Mouse (Mus musculus): ENCODE data around the gene Cd70. TPM values are rescaled to one million over a fixed set of nuclear protein-coding genes. Genes with fewer than 3 reads are reported as not detected.

The Cd70 gene
- polyA plus RNA-seq, 1 experiment = not detected

- Histone ChIP-seq H3K27ac (ENCODE audit: control insufficient read depth, insufficient read depth, low read depth, low read length, poor library complexity) (no peak overlapping the region), H3K4me1 (ENCODE audit: control insufficient read depth, insufficient read depth, low read length) (no peaks in the 10 kb centered on the region; the same call in none of the 2 replicates), H3K4me3 (replicated peaks; ENCODE audit: control insufficient read depth, low read depth, low read length) (no peak overlapping the region)
- 30% methylated on average over 3 of the region's 3 CpGs for WGBS
- no peak for TF ChIP-seq POLR2A (IDR thresholded peaks at IDR 0.05; ENCODE audit: borderline replicate concordance, control insufficient read depth, low read depth, low read length)
- no peak for TF ChIP-seq CTCF (IDR thresholded peaks at IDR 0.05; ENCODE audit: control insufficient read depth, insufficient read depth, low read length)
Observed at GRCm38 (mm10) chr17:57182871-57183270, 33.3 kb upstream of the Cd70 start.

GRCm38 (mm10) chr17:57180363-57180762 is 30.8 kb upstream of the Cd70 start:
- no peak overlapping the region for H3K4me3 ChIP-seq (replicated peaks; ENCODE audit: control insufficient read depth, low read depth, low read length)
- no peak overlapping the region for H3K27ac ChIP-seq (ENCODE audit: control insufficient read depth, insufficient read depth, low read depth, low read length, poor library complexity)
- peak; percentile 67 for TF ChIP-seq CTCF (IDR thresholded peaks at IDR 0.05; ENCODE audit: control insufficient read depth, insufficient read depth, low read length)
- no peak for TF ChIP-seq POLR2A (IDR thresholded peaks at IDR 0.05; ENCODE audit: borderline replicate concordance, control insufficient read depth, low read depth, low read length)
- no peaks in the 10 kb centered on the region; the same call in none of the 2 replicates for H3K4me1 ChIP-seq (ENCODE audit: control insufficient read depth, insufficient read depth, low read length)
- WGBS = 34% methylated on average over 8 of the region's 8 CpGs

GRCm38 (mm10) chr17:57173351-57173750 is 23.8 kb upstream of the Cd70 start:
- no peak overlapping the region for H3K4me3 ChIP-seq (replicated peaks; ENCODE audit: control insufficient read depth, low read depth, low read length)
- no peaks in the 10 kb centered on the region for H3K4me1 ChIP-seq (ENCODE audit: control insufficient read depth, insufficient read depth, low read length)
- TF ChIP-seq CTCF (IDR thresholded peaks at IDR 0.05; ENCODE audit: control insufficient read depth, insufficient read depth, low read length) = no peak
- TF ChIP-seq POLR2A (IDR thresholded peaks at IDR 0.05; ENCODE audit: borderline replicate concordance, control insufficient read depth, low read depth, low read length) = no peak
- WGBS = 49% methylated on average over 4 of the region's 4 CpGs
- H3K27ac ChIP-seq (ENCODE audit: control insufficient read depth, insufficient read depth, low read depth, low read length, poor library complexity) = no peak overlapping the region

- no peak overlapping the region for H3K27ac ChIP-seq (ENCODE audit: control insufficient read depth, insufficient read depth, low read depth, low read length, poor library complexity)
Observed at GRCm38 (mm10) chr17:57172378-57172777, 22.8 kb upstream of the Cd70 start.

GRCm38 (mm10) chr17:57170616-57171260 is 21.2 kb upstream of the Cd70 start:
- no peak for TF ChIP-seq CTCF (IDR thresholded peaks at IDR 0.05; ENCODE audit: control insufficient read depth, insufficient read depth, low read length)
- no peak for TF ChIP-seq POLR2A (IDR thresholded peaks at IDR 0.05; ENCODE audit: borderline replicate concordance, control insufficient read depth, low read depth, low read length)
- 59% methylated on average over 5 of the region's 5 CpGs for WGBS
- Histone ChIP-seq H3K27ac (ENCODE audit: control insufficient read depth, insufficient read depth, low read depth, low read length, poor library complexity) (no peak overlapping the region), H3K4me3 (replicated peaks; ENCODE audit: control insufficient read depth, low read depth, low read length) (no peak overlapping the region), H3K4me1 (ENCODE audit: control insufficient read depth, insufficient read depth, low read length) (no peaks in the 10 kb centered on the region)

More at GRCm38 (mm10) chr17:57172378-57172777, 22.8 kb upstream of the Cd70 start:
- no peak for TF ChIP-seq POLR2A (IDR thresholded peaks at IDR 0.05; ENCODE audit: borderline replicate concordance, control insufficient read depth, low read depth, low read length)
- TF ChIP-seq CTCF (IDR thresholded peaks at IDR 0.05; ENCODE audit: control insufficient read depth, insufficient read depth, low read length) = no peak
- WGBS = 58% methylated on average over 5 of the region's 5 CpGs
- no peak overlapping the region for H3K4me3 ChIP-seq (replicated peaks; ENCODE audit: control insufficient read depth, low read depth, low read length)
- H3K4me1 ChIP-seq (ENCODE audit: control insufficient read depth, insufficient read depth, low read length) = no peaks in the 10 kb centered on the region

- WGBS = 16% methylated on average over 11 of the region's 11 CpGs
- Histone ChIP-seq H3K27ac (ENCODE audit: control insufficient read depth, insufficient read depth, low read depth, low read length, poor library complexity) (no peak overlapping the region), H3K4me3 (replicated peaks; ENCODE audit: control insufficient read depth, low read depth, low read length) (no peak overlapping the region), H3K4me1 (ENCODE audit: control insufficient read depth, insufficient read depth, low read length) (no peaks in the 10 kb centered on the region)
- TF ChIP-seq POLR2A (IDR thresholded peaks at IDR 0.05; ENCODE audit: borderline replicate concordance, control insufficient read depth, low read depth, low read length) (no peak), CTCF (IDR thresholded peaks at IDR 0.05; ENCODE audit: control insufficient read depth, insufficient read depth, low read length) (peak; percentile 95)
Observed at GRCm38 (mm10) chr17:57166800-57167791, 17.5 kb upstream of the Cd70 start.

- WGBS = 67% methylated on average over 4 of the region's 4 CpGs
- TF ChIP-seq POLR2A (IDR thresholded peaks at IDR 0.05; ENCODE audit: borderline replicate concordance, control insufficient read depth, low read depth, low read length) = no peak
- TF ChIP-seq CTCF (IDR thresholded peaks at IDR 0.05; ENCODE audit: control insufficient read depth, insufficient read depth, low read length) = no peak
- no peak overlapping the region for H3K27ac ChIP-seq (ENCODE audit: control insufficient read depth, insufficient read depth, low read depth, low read length, poor library complexity)
- H3K4me3 ChIP-seq (replicated peaks; ENCODE audit: control insufficient read depth, low read depth, low read length) = no peak overlapping the region
- no peaks in the 10 kb centered on the region for H3K4me1 ChIP-seq (ENCODE audit: control insufficient read depth, insufficient read depth, low read length)
Observed at GRCm38 (mm10) chr17:57153787-57154186, 4.2 kb upstream of the Cd70 start.

- TF ChIP-seq POLR2A (IDR thresholded peaks at IDR 0.05; ENCODE audit: borderline replicate concordance, control insufficient read depth, low read depth, low read length) (no peak), CTCF (IDR thresholded peaks at IDR 0.05; ENCODE audit: control insufficient read depth, insufficient read depth, low read length) (no peak)
- Histone ChIP-seq H3K27ac (ENCODE audit: control insufficient read depth, insufficient read depth, low read depth, low read length, poor library complexity) (no peak overlapping the region), H3K4me1 (ENCODE audit: control insufficient read depth, insufficient read depth, low read length) (no peaks in the 10 kb centered on the region), H3K4me3 (replicated peaks; ENCODE audit: control insufficient read depth, low read depth, low read length) (no peak overlapping the region)
- 60% methylated on average over 6 of the region's 6 CpGs for WGBS
Observed at GRCm38 (mm10) chr17:57153006-57153405, 3.4 kb upstream of the Cd70 start.
